Mouse (Mus musculus) olfactory bulb, adult 2 months (tissue): ENCODE results near the gene Vmac.

ENCODE experiments used
- CTCF ChIP-seq: fragments of 200-500 bp; IDR thresholded peaks from 2 replicates; pipeline ENCODE4 v1.5.1; 2012; ENCODE audit warnings: low read depth, mild to moderate bottlenecking, low read length, moderate library complexity; ENCODE audit not compliant: insufficient read depth
- POLR2A ChIP-seq: fragments of 200-500 bp; IDR thresholded peaks from 2 replicates; pipeline ENCODE4 v1.6.1; 2012; ENCODE audit warnings: mild to moderate bottlenecking, low read depth, low read length, moderate library complexity; ENCODE audit not compliant: insufficient read depth

DNA sequence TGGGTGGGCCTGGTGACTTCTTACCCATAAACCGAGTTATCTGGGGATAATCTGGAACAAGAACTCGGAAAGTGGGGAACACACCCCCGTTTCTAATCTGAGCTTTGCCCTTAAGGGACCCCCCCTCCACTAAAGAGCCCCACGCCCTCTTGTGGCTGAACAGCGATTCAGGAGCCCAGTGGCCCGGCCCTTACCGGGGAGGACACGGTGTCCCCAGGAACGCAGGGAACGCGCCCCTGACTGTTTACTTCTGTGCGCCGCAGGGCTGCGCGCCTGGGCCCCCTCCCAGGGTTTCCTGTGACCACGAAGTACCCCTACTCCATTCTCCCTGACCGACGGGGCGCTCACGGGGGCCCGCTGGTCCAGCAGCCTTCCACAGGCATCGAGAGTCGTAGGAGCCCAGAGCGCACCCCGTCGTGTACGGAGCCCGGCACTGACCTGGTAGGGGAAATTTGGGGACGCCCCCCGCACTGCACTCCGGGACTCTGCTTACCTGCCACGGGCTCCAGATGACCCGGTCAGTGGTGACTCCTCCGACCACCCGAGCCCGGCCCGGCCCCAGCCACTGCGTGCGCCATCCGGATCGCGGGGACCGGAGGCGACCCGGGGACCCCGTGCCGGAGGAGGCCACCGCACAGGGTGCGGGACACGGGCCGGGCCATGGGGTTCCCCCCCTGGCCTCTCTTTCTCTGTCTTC, 39.0 kb upstream of the Vmac start:
- no peak for TF ChIP-seq POLR2A
- TF ChIP-seq CTCF = no peak
